Mouse (Mus musculus): ENCODE measurements at regions not wholly inside any gene's neighbourhood (a gene's known extent, or its start where the extent isn't known, plus 50 kb on each side); places are given as distances from the start of the nearest gene placed in this dataset.

GRCm38 (mm10) chr12:107825921-107826320 lies 177.5 kb downstream of the Bcl11b start:
- WGBS, result 74% methylated on average over 4 of the region's 4 CpGs
- Histone ChIP-seq H3K27ac (ENCODE audit: insufficient read depth, low read depth, low read length) (no peak overlapping the region), H3K4me3 (ENCODE audit: low read depth, low read length) (no peak overlapping the region), H3K36me3 (ENCODE audit: control insufficient read depth, insufficient read depth, low read length) (no peaks in the 10 kb centered on the region), H3K27me3 (ENCODE audit: control insufficient read depth, insufficient read depth, low read length) (no peaks in the 10 kb centered on the region), H3K4me1 (ENCODE audit: control insufficient read depth, insufficient read depth, insufficient read length, low read length) (peaks cover 11% of the 10 kb centered on the region; the same call in 1 of the 2 replicates)
- TF ChIP-seq CTCF (IDR thresholded peaks at IDR 0.05; ENCODE audit: extremely low read depth, insufficient read length, insufficient replicate concordance, low read depth, low read length), result no peak
- TF ChIP-seq POLR2A (IDR thresholded peaks at IDR 0.05; ENCODE audit: low read depth, low read length), result no peak

- WGBS, result 29% methylated on average over 13 of the region's 13 CpGs
- H3K27ac ChIP-seq (ENCODE audit: insufficient read depth, low read depth, low read length), result no peak overlapping the region
- TF ChIP-seq CTCF (IDR thresholded peaks at IDR 0.05; ENCODE audit: extremely low read depth, insufficient read length, insufficient replicate concordance, low read depth, low read length) (no peak), POLR2A (IDR thresholded peaks at IDR 0.05; ENCODE audit: low read depth, low read length) (no peak)
Measured at GRCm38 (mm10) chr12:107831400-107832128, 171.8 kb downstream of the Bcl11b start.

DNA sequence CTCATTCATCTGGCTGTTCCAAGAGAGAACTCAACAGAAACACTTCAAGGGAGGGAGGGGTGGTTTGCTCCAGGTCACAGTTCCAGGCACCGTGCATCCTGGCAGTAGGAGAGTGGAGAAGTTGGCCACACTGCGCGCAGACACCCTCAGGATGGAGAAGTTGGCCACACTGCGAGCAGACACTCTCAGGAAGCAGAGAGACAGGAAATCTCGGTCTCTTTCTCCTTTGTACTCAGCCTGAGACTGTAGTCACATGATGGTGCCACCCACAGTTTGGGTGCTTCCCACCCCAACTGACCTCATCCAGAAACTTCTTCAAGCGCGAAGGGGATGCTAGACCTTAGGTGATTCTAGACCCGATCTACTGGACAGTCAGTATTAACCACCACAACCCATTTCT lies 170.4 kb downstream of the Bcl11b start:
- no peaks in the 10 kb centered on the region for H3K27me3 ChIP-seq (ENCODE audit: control insufficient read depth, insufficient read depth, low read length)
- no peak overlapping the region for H3K27ac ChIP-seq (ENCODE audit: insufficient read depth, low read depth, low read length)
- peaks cover 7% of the 10 kb centered on the region for H3K4me1 ChIP-seq (ENCODE audit: control insufficient read depth, insufficient read depth, insufficient read length, low read length)
- TF ChIP-seq POLR2A (IDR thresholded peaks at IDR 0.05; ENCODE audit: low read depth, low read length), result no peak
- TF ChIP-seq CTCF (IDR thresholded peaks at IDR 0.05; ENCODE audit: extremely low read depth, insufficient read length, insufficient replicate concordance, low read depth, low read length), result no peak
- H3K4me3 ChIP-seq (ENCODE audit: low read depth, low read length), result no peak overlapping the region
- WGBS, result 94% methylated on average over 8 of the region's 8 CpGs
- H3K36me3 ChIP-seq (ENCODE audit: control insufficient read depth, insufficient read depth, low read length), result no peaks in the 10 kb centered on the region

More at GRCm38 (mm10) chr12:107831400-107832128, 171.8 kb downstream of the Bcl11b start:
- Histone ChIP-seq H3K4me3 (ENCODE audit: low read depth, low read length) (no peak overlapping the region), H3K36me3 (ENCODE audit: control insufficient read depth, insufficient read depth, low read length) (no peaks in the 10 kb centered on the region), H3K27me3 (ENCODE audit: control insufficient read depth, insufficient read depth, low read length) (no peaks in the 10 kb centered on the region), H3K4me1 (ENCODE audit: control insufficient read depth, insufficient read depth, insufficient read length, low read length) (peaks cover 7% of the 10 kb centered on the region)

GRCm38 (mm10) chr12:107834512-107834911 lies 168.9 kb downstream of the Bcl11b start:
- H3K4me1 ChIP-seq (ENCODE audit: control insufficient read depth, insufficient read depth, insufficient read length, low read length), result peaks cover 7% of the 10 kb centered on the region

DNA sequence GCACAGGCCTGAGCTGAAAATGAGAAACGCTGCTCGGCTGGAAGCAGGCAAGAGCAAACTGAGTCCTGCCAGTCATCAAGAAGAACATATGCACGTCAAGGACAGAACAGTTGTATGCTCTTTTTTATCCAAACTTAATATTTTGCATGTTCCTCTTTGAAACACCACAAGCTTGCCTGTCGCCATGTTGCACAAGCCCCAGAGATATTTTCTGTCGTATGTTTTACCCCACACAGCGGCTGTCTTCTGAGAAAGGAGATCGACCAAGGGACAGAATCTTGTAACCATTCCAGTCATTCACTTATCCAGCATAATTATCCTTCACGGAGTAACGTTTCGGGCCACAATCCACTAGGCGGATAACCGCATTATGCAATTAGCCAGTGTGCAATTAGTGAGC lies 165.7 kb downstream of the Bcl11b start:
- no peak for TF ChIP-seq CTCF (IDR thresholded peaks at IDR 0.05; ENCODE audit: extremely low read depth, insufficient read length, insufficient replicate concordance, low read depth, low read length)
- TF ChIP-seq POLR2A (IDR thresholded peaks at IDR 0.05; ENCODE audit: low read depth, low read length), result no peak
- no peaks in the 10 kb centered on the region for H3K36me3 ChIP-seq (ENCODE audit: control insufficient read depth, insufficient read depth, low read length)
- H3K27ac ChIP-seq (ENCODE audit: insufficient read depth, low read depth, low read length), result no peak overlapping the region
- H3K27me3 ChIP-seq (ENCODE audit: control insufficient read depth, insufficient read depth, low read length), result no peaks in the 10 kb centered on the region
- no peak overlapping the region for H3K4me3 ChIP-seq (ENCODE audit: low read depth, low read length)
- peaks cover 4% of the 10 kb centered on the region; the same call in 1 of the 2 replicates for H3K4me1 ChIP-seq (ENCODE audit: control insufficient read depth, insufficient read depth, insufficient read length, low read length)
- WGBS, result 94% methylated on average over 12 of the region's 12 CpGs

More at GRCm38 (mm10) chr12:107834512-107834911, 168.9 kb downstream of the Bcl11b start:
- H3K27me3 ChIP-seq (ENCODE audit: control insufficient read depth, insufficient read depth, low read length), result no peaks in the 10 kb centered on the region
- TF ChIP-seq POLR2A (IDR thresholded peaks at IDR 0.05; ENCODE audit: low read depth, low read length), result no peak
- H3K4me3 ChIP-seq (ENCODE audit: low read depth, low read length), result no peak overlapping the region
- no peak overlapping the region for H3K27ac ChIP-seq (ENCODE audit: insufficient read depth, low read depth, low read length)
- H3K36me3 ChIP-seq (ENCODE audit: control insufficient read depth, insufficient read depth, low read length), result no peaks in the 10 kb centered on the region
- 49% methylated on average over 5 of the region's 5 CpGs for WGBS

DNA sequence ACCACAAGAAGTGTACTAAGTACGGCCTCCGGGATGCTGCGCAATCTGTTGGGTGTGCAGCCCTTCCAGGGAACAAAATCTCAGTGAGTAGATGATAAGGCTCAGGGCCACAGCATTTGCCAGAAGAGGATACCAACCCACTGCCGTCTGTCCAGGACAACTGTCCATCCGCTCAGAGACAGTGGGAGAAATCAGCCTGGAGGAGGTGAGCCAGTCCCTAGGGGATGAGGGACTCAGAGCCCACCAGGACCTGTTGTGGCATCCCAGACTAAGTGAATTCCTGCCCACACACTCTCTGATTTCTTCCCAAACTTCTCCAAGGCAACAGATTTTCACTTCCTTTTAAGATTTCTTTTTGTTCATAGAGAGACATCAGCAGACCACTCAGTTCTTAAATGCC lies 158.8 kb downstream of the Bcl11b start:
- H3K4me1 ChIP-seq (ENCODE audit: control insufficient read depth, insufficient read depth, insufficient read length, low read length), result no peaks in the 10 kb centered on the region
- H3K27ac ChIP-seq (ENCODE audit: insufficient read depth, low read depth, low read length), result no peak overlapping the region
- no peaks in the 10 kb centered on the region for H3K36me3 ChIP-seq (ENCODE audit: control insufficient read depth, insufficient read depth, low read length)
- H3K27me3 ChIP-seq (ENCODE audit: control insufficient read depth, insufficient read depth, low read length), result no peaks in the 10 kb centered on the region
- TF ChIP-seq POLR2A (IDR thresholded peaks at IDR 0.05; ENCODE audit: low read depth, low read length) (no peak), CTCF (IDR thresholded peaks at IDR 0.05; ENCODE audit: extremely low read depth, insufficient read length, insufficient replicate concordance, low read depth, low read length) (no peak)
- 90% methylated on average over 5 of the region's 5 CpGs for WGBS
- H3K4me3 ChIP-seq (ENCODE audit: low read depth, low read length), result no peak overlapping the region

DNA sequence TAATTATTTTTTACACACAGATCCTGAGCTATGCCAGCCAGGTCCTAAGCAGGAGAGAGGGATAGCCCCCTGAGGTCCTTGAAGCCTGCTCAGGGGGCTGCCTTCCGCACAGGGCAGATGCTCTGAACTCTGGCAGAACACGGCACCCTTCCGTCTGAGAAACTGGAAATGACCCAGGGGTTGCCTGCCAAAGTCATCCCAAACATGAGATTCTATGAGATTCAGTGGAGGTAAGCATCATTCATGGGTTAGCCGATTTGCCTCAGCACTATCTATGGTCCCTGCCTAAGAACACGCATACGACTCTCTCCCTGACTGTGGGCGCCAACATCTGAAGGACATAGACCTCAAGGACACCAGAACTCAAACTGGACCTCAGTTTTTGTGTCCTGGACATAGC lies 152.8 kb downstream of the Bcl11b start:
- Histone ChIP-seq H3K4me1 (ENCODE audit: control insufficient read depth, insufficient read depth, insufficient read length, low read length) (no peaks in the 10 kb centered on the region), H3K36me3 (ENCODE audit: control insufficient read depth, insufficient read depth, low read length) (no peaks in the 10 kb centered on the region), H3K4me3 (ENCODE audit: low read depth, low read length) (no peak overlapping the region), H3K27me3 (ENCODE audit: control insufficient read depth, insufficient read depth, low read length) (no peaks in the 10 kb centered on the region), H3K27ac (ENCODE audit: insufficient read depth, low read depth, low read length) (no peak overlapping the region)
- TF ChIP-seq POLR2A (IDR thresholded peaks at IDR 0.05; ENCODE audit: low read depth, low read length), result no peak
- no peak for TF ChIP-seq CTCF (IDR thresholded peaks at IDR 0.05; ENCODE audit: extremely low read depth, insufficient read length, insufficient replicate concordance, low read depth, low read length)
- WGBS, result 90% methylated on average over 7 of the region's 7 CpGs

Measured in small intestine, adult 2 months (tissue).